Mouse (Mus musculus) hindbrain, embryonic 11.5 days (tissue): ENCODE measurements around the gene BC067074. TPM values are rescaled to one million over a fixed set of nuclear protein-coding genes. Genes with fewer than 3 reads are reported as not detected.

Source experiments
- ATAC-seq: fragments of 200-750 bp; cut with Nextera tagmentation; 2 replicates; pipeline ENCODE4 v1.8.0; 2017; ENCODE audit warnings: mild to moderate bottlenecking, moderate TSS enrichment, moderate library complexity; ENCODE audit not compliant: low FRiP score
- DNase-seq: peaks from one replicate; pipeline ENCODE4 v3.0.0-alpha.2; 2015; ENCODE audit warnings: low spot score
- H3K27ac ChIP-seq: fragments of 300-500 bp; sonication (generic); 2 replicates; pipeline ENCODE4 v1.5.1; 2014; ENCODE audit warnings: mild to moderate bottlenecking, low read depth, low read length
- H3K27me3 ChIP-seq: fragments of 300-500 bp; sonication (generic); 2 replicates; pipeline ENCODE4 v1.6.1; 2014; ENCODE audit warnings: mild to moderate bottlenecking, low read length, moderate library complexity, mixed read lengths; ENCODE audit not compliant: control insufficient read depth, insufficient read depth
- H3K36me3 ChIP-seq: fragments of 300-500 bp; sonication (generic); 2 replicates; pipeline ENCODE4 v1.6.1; 2014; ENCODE audit warnings: mild to moderate bottlenecking, low read length, moderate library complexity, mixed read lengths; ENCODE audit not compliant: control insufficient read depth, insufficient read depth
- H3K4me1 ChIP-seq: fragments of 300-500 bp; sonication (generic); replicated peaks from 2 replicates; pipeline ENCODE4 v1.6.1; 2014; ENCODE audit warnings: low read length, mixed read lengths; ENCODE audit not compliant: control insufficient read depth, insufficient read depth
- H3K4me2 ChIP-seq: fragments of 300-500 bp; sonication (generic); replicated peaks from 2 replicates; pipeline ENCODE4 v1.6.1; 2014; ENCODE audit warnings: mild to moderate bottlenecking, low read depth, low read length
- H3K4me3 ChIP-seq: fragments of 300-500 bp; sonication (generic); 2 replicates; pipeline ENCODE4 v1.5.1; 2014; ENCODE audit warnings: low read depth, low read length
- H3K9ac ChIP-seq: fragments of 300-500 bp; sonication (generic); 2 replicates; pipeline ENCODE4 v1.6.1; 2014; ENCODE audit warnings: low read depth, low read length
- H3K9me3 ChIP-seq: fragments of 300-500 bp; sonication (generic); 2 replicates; pipeline ENCODE4 v1.6.1; 2016; ENCODE audit warnings: low read length; ENCODE audit not compliant: control insufficient read depth
- WGBS: fragments of 180-500 bp; shearing (Covaris S2); extraction: QIAGEN DNeasy Blood & Tissue Kit; methylation state at CpG from one replicate; pipeline ENCODE4 v1.1.7; 2014; 5-methylcytosine and 5-hydroxymethylcytosine counted together
- polyA plus RNA-seq: library from polyadenylated mRNA; unstranded; fragments of >200 nt; fragmentation: Nextera tagmentation; extraction: Ambion mirVana; gene quantifications from 2 replicates; pipeline ENCODE4 v1.2.1, GENCODE M21; 2014

Gene BC067074
- polyA plus RNA-seq, 1 experiment from 2014 or later = 1.9 TPM

- no peaks in the 10 kb centered on the region for H3K9me3 ChIP-seq
- no peak overlapping the region for H3K27ac ChIP-seq
- H3K9ac ChIP-seq = no peak overlapping the region
- DNase-seq (no peak), ATAC-seq (no peak)
- H3K27me3 ChIP-seq = no peaks in the 10 kb centered on the region
- H3K4me1 ChIP-seq = no peaks in the 10 kb centered on the region
- no peak overlapping the region for H3K4me2 ChIP-seq
- H3K4me3 ChIP-seq = no peak overlapping the region
- H3K36me3 ChIP-seq = no peaks in the 10 kb centered on the region
- 92% methylated on average over 7 of the region's 7 CpGs for WGBS
These were observed 130.9 kb downstream of the BC067074 start for GRCm38 (mm10) chr13:113423825-113424224.

GRCm38 (mm10) chr13:113425907-113426306 lies 132.9 kb downstream of the BC067074 start:
- no peaks in the 10 kb centered on the region for H3K9me3 ChIP-seq
- no peaks in the 10 kb centered on the region for H3K27me3 ChIP-seq
- H3K4me1 ChIP-seq = no peaks in the 10 kb centered on the region
- ATAC-seq (no peak), DNase-seq (no peak)
- H3K36me3 ChIP-seq = no peaks in the 10 kb centered on the region
- no peak overlapping the region for H3K4me3 ChIP-seq
- WGBS = 94% methylated on average over 4 of the region's 4 CpGs
- H3K4me2 ChIP-seq = no peak overlapping the region
- H3K27ac ChIP-seq = no peak overlapping the region
- H3K9ac ChIP-seq = no peak overlapping the region

Other genes with a start within 250 kb of the BC067074 start
- 103 and 105 TPM in 2 replicates for gene Gpx8, start 246.7 kb upstream of the BC067074 start, polyA plus RNA-seq
- gene Gzma, start 192.2 kb upstream of the BC067074 start, polyA plus RNA-seq = not detected in 2 replicates
- 1.1 and 1.2 TPM in 2 replicates for gene Esm1, start 83.5 kb upstream of the BC067074 start, polyA plus RNA-seq
- not detected in 2 replicates for gene Gzmk, start 67.3 kb upstream of the BC067074 start, polyA plus RNA-seq